Mouse (Mus musculus): ENCODE measurements around the gene Tspear.
A peak's percentile ranks its signal among the peaks of the same experiment; 100 is the strongest.

The Tspear gene

GRCm38 (mm10) chr10:77878985-77879384, 192.6 kb downstream of the Tspear start:
- DNase-seq (ENCODE audit: low read depth) = no peak

GRCm38 (mm10) chr10:77880305-77880704, 193.9 kb downstream of the Tspear start:
- DNase-seq (ENCODE audit: low read depth) = no peak

- DNase-seq (ENCODE audit: low read depth) = no peak
These were observed 196.2 kb downstream of the Tspear start for GRCm38 (mm10) chr10:77882553-77882952.

- DNase-seq (ENCODE audit: low read depth) = no peak
These were observed 199.8 kb downstream of the Tspear start for GRCm38 (mm10) chr10:77886007-77886747.

GRCm38 (mm10) chr10:77890987-77891565, 204.7 kb downstream of the Tspear start:
- no peak for DNase-seq (ENCODE audit: low read depth)

GRCm38 (mm10) chr10:77895562-77895961, 209.2 kb downstream of the Tspear start:
- no peak for DNase-seq (ENCODE audit: low read depth)

- DNase-seq (ENCODE audit: low read depth) = no peak
These were observed 213.8 kb downstream of the Tspear start for GRCm38 (mm10) chr10:77900126-77900525.

- no peak for DNase-seq (ENCODE audit: low read depth)
These were observed 214.8 kb downstream of the Tspear start for GRCm38 (mm10) chr10:77900903-77901818.

- DNase-seq (ENCODE audit: low read depth) = no peak
These were observed 215.5 kb downstream of the Tspear start for GRCm38 (mm10) chr10:77901871-77902210.

GRCm38 (mm10) chr10:77902211-77902893, 216.0 kb downstream of the Tspear start, which contains the start of gene Lrrc3:
Gene Lrrc3, minus strand, starts transcription at chr10:77902536.
- peak; percentile 33 for DNase-seq (ENCODE audit: low read depth)

GRCm38 (mm10) chr10:77902894-77903715, 216.7 kb downstream of the Tspear start:
- peak; percentile 43 for DNase-seq (ENCODE audit: low read depth)

GRCm38 (mm10) chr10:77912605-77913004, 226.2 kb downstream of the Tspear start:
- DNase-seq (ENCODE audit: low read depth) = no peak

- no peak for DNase-seq (ENCODE audit: low read depth)
These were observed 226.9 kb downstream of the Tspear start for GRCm38 (mm10) chr10:77913292-77913691.

GRCm38 (mm10) chr10:77916636-77917335, 230.4 kb downstream of the Tspear start:
- DNase-seq (ENCODE audit: low read depth) = peak; percentile 28

- no peak for DNase-seq (ENCODE audit: low read depth)
These were observed 234.6 kb downstream of the Tspear start for GRCm38 (mm10) chr10:77921009-77921408.

- DNase-seq (ENCODE audit: low read depth) = no peak
These were observed 236.3 kb downstream of the Tspear start for GRCm38 (mm10) chr10:77922681-77923080.

- peak; percentile 39 for DNase-seq (ENCODE audit: low read depth)
These were observed 239.8 kb downstream of the Tspear start for GRCm38 (mm10) chr10:77926140-77926539.

- DNase-seq (ENCODE audit: low read depth) = no peak
These were observed 241.0 kb downstream of the Tspear start for GRCm38 (mm10) chr10:77927375-77927774.

Measured in c-Kit-positive CD71-negative TER-119-negative erythroid progenitor cells, embryonic 14.5 days (primary cell).